11 mouse cellular contexts compared by ENCODE assay signal in the genomic region with DNA sequence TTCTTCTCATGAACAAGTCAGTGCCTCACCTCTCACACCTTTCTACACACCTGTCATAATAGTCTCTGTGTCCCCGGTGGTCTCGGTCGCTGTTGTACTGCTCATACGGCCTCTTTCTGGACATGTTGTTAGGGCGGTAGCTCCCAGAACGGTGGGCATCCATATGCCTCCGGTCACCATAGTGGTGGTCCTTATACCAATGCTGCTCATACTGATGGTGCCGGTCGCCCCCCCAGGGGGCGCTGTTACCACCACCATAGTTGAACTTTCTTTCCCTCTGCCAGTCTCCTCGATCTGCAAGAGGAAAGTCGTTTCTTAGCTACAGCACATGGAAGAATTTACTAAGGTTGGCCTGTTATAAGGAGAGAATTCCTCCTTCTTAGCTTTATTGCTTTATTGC.
DNase-seq lines count a peak whose midpoint lies in the region; ATAC-seq and TF ChIP-seq lines count a peak whose summit lies in the region.
"Had no signal": no experiment of that assay in that cellular context is flagged by ENCODE, and none has a peak within 500 bp of the region (broad histone marks: within the 10 kb centered on the region; RNA-seq: fewer than 3 reads in every experiment).

No protein-coding gene starts in this region.

- intact Hi-C loops in left cerebral cortex, adult 2 months (cut with DNase I) = no loop called here
- intact Hi-C loops in left cerebral cortex, postnatal 10 days (cut with DNase I) = no loop called here

- peak; percentile 29 for DNase-seq in adrenal gland, postnatal 10 days
- DNase-seq in adrenal gland, postnatal 4 days (ENCODE audit: low spot score in 2 of 2) = no peak
- DNase-seq in left cerebral cortex, adult 2 months (ENCODE audit: extremely low spot score in 1 of 2, low spot score in 2 of 2) = no peak
- no peak for DNase-seq in left cerebral cortex, postnatal 10 days (ENCODE audit: extremely low spot score in 1 of 2, low spot score in 2 of 2)
- peak; percentile 45 for DNase-seq in ES-CJ7 (ENCODE audit: low read depth, low spot score)
- DNase-seq in limb, embryonic 14.5 days (ENCODE audit: low spot score) = peak; percentile 15
- DNase-seq in c-Kit-positive CD71-positive TER-119-positive erythroid progenitor cells, embryonic 14.5 days (ENCODE audit: low spot score) = no peak
- DNase-seq in cerebellum, adult 9-10 months = no peak
- DNase-seq: cerebellum, adult 9-11 months; gastrocnemius, postnatal 14 days had no signal

- H3K4me1 ChIP-seq in limb, embryonic 14.5 days (ENCODE audit: control insufficient read depth, insufficient read depth, low read length) = no peaks in the 10 kb centered on the region
- H3K4me1 ChIP-seq: midbrain, embryonic 12.5 days had no signal

- no peaks in the 10 kb centered on the region for H3K9me3 ChIP-seq in limb, embryonic 14.5 days (ENCODE audit: control insufficient read depth, low read length)
- H3K9me3 ChIP-seq: midbrain, embryonic 12.5 days had no signal

- TF ChIP-seq CTCF in left cerebral cortex, adult 2 months (IDR thresholded peaks at IDR 0.05) = peak; percentile 54

- peaks cover 77% of the 10 kb centered on the region for H3K36me3 ChIP-seq in limb, embryonic 14.5 days (ENCODE audit: control insufficient read depth, insufficient read depth, low read length)

- no peak overlapping the region for H3K4me3 ChIP-seq in left cerebral cortex, adult 2 months
- no peak overlapping the region for H3K4me3 ChIP-seq in limb, embryonic 14.5 days (replicated peaks; ENCODE audit: low read length)
- H3K4me3 ChIP-seq: midbrain, embryonic 12.5 days had no signal

- H3K27me3 ChIP-seq in limb, embryonic 14.5 days (ENCODE audit: control insufficient read depth, insufficient read depth, low read length) = no peaks in the 10 kb centered on the region
- H3K27me3 ChIP-seq: midbrain, embryonic 12.5 days had no signal

- no peak overlapping the region for H3K27ac ChIP-seq in left cerebral cortex, adult 2 months
- no peak overlapping the region for H3K27ac ChIP-seq in limb, embryonic 14.5 days (replicated peaks; ENCODE audit: low read depth, low read length)
- H3K27ac ChIP-seq: midbrain, embryonic 12.5 days had no signal

- 67% methylated on average over 12 of the region's 12 CpGs for WGBS in limb, embryonic 14.5 days

- no peak for ATAC-seq in limb, embryonic 14.5 days (ENCODE audit: low FRiP score, low read depth)

- no peak overlapping the region for H3K4me2 ChIP-seq in limb, embryonic 14.5 days (replicated peaks; ENCODE audit: low read depth, low read length, severe bottlenecking)
- H3K4me2 ChIP-seq: midbrain, embryonic 12.5 days had no signal

- H3K9ac ChIP-seq in limb, embryonic 14.5 days (ENCODE audit: low read depth, low read length, severe bottlenecking) = no peak overlapping the region
- H3K9ac ChIP-seq: midbrain, embryonic 12.5 days had no signal

- no peak for TF ChIP-seq POLR2A in limb, embryonic 14.5 days (IDR thresholded peaks at IDR 0.05; ENCODE audit: borderline replicate concordance, extremely low read depth, insufficient read depth, insufficient read length)

Comparison
In these comparisons a context has a peak if more than half of its experiments do, and no peak if none do; other contexts are left out.
1. DNase-seq: peak in adrenal gland, postnatal 10 days (single experiment), ES-CJ7 (single experiment) and limb, embryonic 14.5 days (single experiment); none in adrenal gland, postnatal 4 days (0 of 2), left cerebral cortex, adult 2 months (0 of 2), left cerebral cortex, postnatal 10 days (0 of 2), c-Kit-positive CD71-positive TER-119-positive erythroid progenitor cells, embryonic 14.5 days (single experiment) and cerebellum, adult 9-10 months (single experiment).